Mouse (Mus musculus) hindbrain, embryonic 11.5 days (tissue): ENCODE results near the gene Gm12216. TPM values are rescaled to one million over a fixed set of nuclear protein-coding genes. Genes with fewer than 3 reads are reported as not detected.

Experiments
- ATAC-seq: fragments of 200-750 bp; cut with Nextera tagmentation; 2 replicates; pipeline ENCODE4 v1.8.0; 2017; ENCODE audit warnings: mild to moderate bottlenecking, moderate TSS enrichment, moderate library complexity; ENCODE audit not compliant: low FRiP score
- DNase-seq: peaks from one replicate; pipeline ENCODE4 v3.0.0-alpha.2; 2015; ENCODE audit warnings: low spot score
- H3K27ac ChIP-seq: fragments of 300-500 bp; sonication (generic); 2 replicates; pipeline ENCODE4 v1.5.1; 2014; ENCODE audit warnings: mild to moderate bottlenecking, low read depth, low read length
- H3K27me3 ChIP-seq: fragments of 300-500 bp; sonication (generic); 2 replicates; pipeline ENCODE4 v1.6.1; 2014; ENCODE audit warnings: mild to moderate bottlenecking, low read length, moderate library complexity, mixed read lengths; ENCODE audit not compliant: control insufficient read depth, insufficient read depth
- H3K36me3 ChIP-seq: fragments of 300-500 bp; sonication (generic); 2 replicates; pipeline ENCODE4 v1.6.1; 2014; ENCODE audit warnings: mild to moderate bottlenecking, low read length, moderate library complexity, mixed read lengths; ENCODE audit not compliant: control insufficient read depth, insufficient read depth
- H3K4me1 ChIP-seq: fragments of 300-500 bp; sonication (generic); replicated peaks from 2 replicates; pipeline ENCODE4 v1.6.1; 2014; ENCODE audit warnings: low read length, mixed read lengths; ENCODE audit not compliant: control insufficient read depth, insufficient read depth
- H3K4me2 ChIP-seq: fragments of 300-500 bp; sonication (generic); replicated peaks from 2 replicates; pipeline ENCODE4 v1.6.1; 2014; ENCODE audit warnings: mild to moderate bottlenecking, low read depth, low read length
- H3K4me3 ChIP-seq: fragments of 300-500 bp; sonication (generic); 2 replicates; pipeline ENCODE4 v1.5.1; 2014; ENCODE audit warnings: low read depth, low read length
- H3K9ac ChIP-seq: fragments of 300-500 bp; sonication (generic); 2 replicates; pipeline ENCODE4 v1.6.1; 2014; ENCODE audit warnings: low read depth, low read length
- H3K9me3 ChIP-seq: fragments of 300-500 bp; sonication (generic); 2 replicates; pipeline ENCODE4 v1.6.1; 2016; ENCODE audit warnings: low read length; ENCODE audit not compliant: control insufficient read depth
- WGBS: fragments of 180-500 bp; shearing (Covaris S2); extraction: QIAGEN DNeasy Blood & Tissue Kit; methylation state at CpG from one replicate; pipeline ENCODE4 v1.1.7; 2014; 5-methylcytosine and 5-hydroxymethylcytosine counted together
- polyA plus RNA-seq: library from polyadenylated mRNA; unstranded; fragments of >200 nt; fragmentation: Nextera tagmentation; extraction: Ambion mirVana; gene quantifications from 2 replicates; pipeline ENCODE4 v1.2.1, GENCODE M21; 2014

Gene Gm12216
- polyA plus RNA-seq, 1 experiment from 2014 or later = not detected

DNA sequence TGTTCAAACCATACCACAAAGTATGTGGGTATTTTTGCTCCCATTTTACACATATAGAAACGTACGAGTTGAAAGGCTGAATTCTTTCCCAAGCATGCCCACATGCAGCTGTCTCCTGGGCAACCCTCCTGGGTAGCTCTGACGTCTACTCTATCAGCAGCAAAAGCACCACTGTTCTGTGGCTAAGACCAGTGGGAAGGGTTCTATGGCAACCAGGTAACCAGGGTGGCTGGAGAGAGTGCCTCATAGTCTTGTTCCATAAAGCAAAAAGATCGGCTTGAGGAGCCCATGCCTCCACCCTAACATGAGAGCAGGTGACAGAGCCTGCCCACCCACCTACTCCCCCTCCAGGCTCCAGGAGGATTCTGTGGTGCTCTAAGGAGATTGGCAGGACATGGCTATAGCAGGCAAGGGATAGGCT lies 16.9 kb downstream of the Gm12216 start:
- H3K4me1 ChIP-seq = no peaks in the 10 kb centered on the region
- ATAC-seq (no peak), DNase-seq (no peak)
- H3K9me3 ChIP-seq = no peaks in the 10 kb centered on the region
- no peak overlapping the region for H3K27ac ChIP-seq
- 52% methylated on average over 4 of the region's 4 CpGs for WGBS
- H3K9ac ChIP-seq = no peak overlapping the region
- H3K4me3 ChIP-seq = no peak overlapping the region
- no peak overlapping the region for H3K4me2 ChIP-seq
- H3K36me3 ChIP-seq = no peaks in the 10 kb centered on the region
- H3K27me3 ChIP-seq = no peaks in the 10 kb centered on the region

DNA sequence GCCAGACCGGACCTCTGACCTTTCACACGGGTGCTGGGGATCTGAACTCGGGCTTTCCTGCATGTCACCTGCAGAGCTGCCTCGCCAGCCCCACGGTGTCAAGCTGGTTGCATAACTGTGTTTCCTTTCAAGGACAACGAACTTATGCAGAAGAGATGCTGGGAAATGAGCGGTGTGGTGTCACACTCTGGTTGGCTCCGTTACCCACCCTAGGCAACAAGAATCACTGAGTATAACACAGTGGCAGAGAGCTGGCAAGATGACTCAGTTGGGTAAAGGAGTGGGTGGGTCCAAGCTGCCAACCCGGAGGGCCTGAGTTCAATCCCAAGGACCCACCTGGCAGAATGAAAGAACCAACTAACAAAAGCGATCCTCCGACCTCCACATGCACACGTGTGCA lies 17.5 kb downstream of the Gm12216 start:
- 79% methylated on average over 12 of the region's 12 CpGs for WGBS
- no peaks in the 10 kb centered on the region for H3K4me1 ChIP-seq
- H3K27ac ChIP-seq = no peak overlapping the region
- no peak overlapping the region for H3K4me3 ChIP-seq
- no peaks in the 10 kb centered on the region for H3K36me3 ChIP-seq
- no peak overlapping the region for H3K4me2 ChIP-seq
- ATAC-seq = no peak
- no peaks in the 10 kb centered on the region for H3K27me3 ChIP-seq
- H3K9ac ChIP-seq = no peak overlapping the region
- no peak for DNase-seq
- no peaks in the 10 kb centered on the region for H3K9me3 ChIP-seq

DNA sequence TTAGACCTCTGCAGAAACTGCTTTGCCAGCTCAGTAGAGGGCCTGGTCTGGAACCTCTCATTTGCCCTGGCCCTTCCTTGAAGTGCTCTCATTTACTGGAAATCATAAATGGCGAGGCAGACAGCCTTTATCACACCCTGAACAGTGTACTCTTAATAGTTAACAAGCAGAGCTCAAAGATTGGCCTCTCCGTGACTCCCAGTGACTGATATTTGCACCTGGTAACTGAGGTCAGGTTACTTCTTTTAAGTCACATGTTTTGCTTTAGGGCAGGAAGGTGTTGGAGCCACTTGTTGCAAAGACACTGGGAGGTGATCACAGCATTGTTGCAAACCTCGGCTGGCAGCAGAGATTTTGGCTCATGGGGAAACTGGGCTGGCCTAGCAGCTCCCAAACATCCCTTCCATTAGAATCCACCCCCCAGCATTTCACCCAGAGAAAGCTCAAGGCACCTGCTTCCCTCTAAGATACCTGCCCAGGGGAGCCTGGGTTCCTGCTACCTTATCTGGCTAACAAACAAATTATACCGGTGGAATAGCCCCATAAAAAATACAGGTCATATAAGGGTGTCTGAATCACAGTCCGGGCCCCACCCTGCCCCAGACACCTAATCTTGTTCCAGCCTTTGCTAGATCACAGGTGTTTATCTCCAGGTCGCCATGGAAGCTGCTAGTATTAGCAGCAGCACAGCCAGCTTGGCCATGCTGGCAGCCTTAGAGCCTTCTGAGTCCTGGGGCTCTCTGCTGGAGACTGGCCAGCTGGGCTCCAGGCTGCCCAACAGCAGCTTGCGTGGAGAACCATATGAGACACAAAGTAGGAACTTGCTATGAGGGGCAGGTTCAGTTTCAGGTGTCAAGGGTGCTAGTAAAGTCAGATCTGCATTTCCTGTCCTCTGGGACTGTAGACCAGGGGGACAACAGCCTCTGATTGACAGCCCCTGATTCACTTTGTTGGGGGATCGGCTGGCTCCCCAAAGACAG lies 19.1 kb downstream of the Gm12216 start:
- Histone ChIP-seq H3K36me3 (no peaks in the 10 kb centered on the region), H3K9me3 (no peaks in the 10 kb centered on the region), H3K4me3 (no peak overlapping the region), H3K4me1 (no peaks in the 10 kb centered on the region), H3K4me2 (no peak overlapping the region), H3K27me3 (no peaks in the 10 kb centered on the region), H3K27ac (no peak overlapping the region), H3K9ac (no peak overlapping the region)
- ATAC-seq (no peak), DNase-seq (no peak)
- 70% methylated on average over 8 of the region's 8 CpGs for WGBS

DNA sequence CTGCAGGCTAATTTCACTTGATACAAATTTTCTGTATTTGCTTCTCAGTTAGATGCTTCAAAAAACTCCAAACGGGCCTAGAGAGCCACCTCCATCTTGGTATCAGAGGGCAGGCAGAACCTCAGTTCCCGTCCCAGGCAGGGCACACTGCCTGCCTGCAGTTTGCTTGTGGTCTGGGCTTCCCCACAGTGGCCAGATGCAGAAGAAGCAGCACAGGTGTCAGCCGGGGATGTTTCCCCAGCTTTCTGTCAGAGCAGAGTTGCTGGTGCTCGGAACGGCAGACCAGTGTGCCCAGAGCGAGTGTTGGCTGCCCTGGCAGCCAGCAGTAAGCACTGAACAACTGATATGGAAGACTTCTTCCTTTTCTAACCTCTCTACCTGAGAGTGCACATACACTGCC lies 19.9 kb downstream of the Gm12216 start:
- Histone ChIP-seq H3K36me3 (no peaks in the 10 kb centered on the region), H3K4me1 (no peaks in the 10 kb centered on the region), H3K4me3 (no peak overlapping the region), H3K27me3 (no peaks in the 10 kb centered on the region), H3K9ac (no peak overlapping the region), H3K9me3 (no peaks in the 10 kb centered on the region), H3K27ac (no peak overlapping the region), H3K4me2 (no peak overlapping the region)
- DNase-seq (no peak), ATAC-seq (no peak)
- WGBS = 80% methylated on average over 6 of the region's 6 CpGs

DNA sequence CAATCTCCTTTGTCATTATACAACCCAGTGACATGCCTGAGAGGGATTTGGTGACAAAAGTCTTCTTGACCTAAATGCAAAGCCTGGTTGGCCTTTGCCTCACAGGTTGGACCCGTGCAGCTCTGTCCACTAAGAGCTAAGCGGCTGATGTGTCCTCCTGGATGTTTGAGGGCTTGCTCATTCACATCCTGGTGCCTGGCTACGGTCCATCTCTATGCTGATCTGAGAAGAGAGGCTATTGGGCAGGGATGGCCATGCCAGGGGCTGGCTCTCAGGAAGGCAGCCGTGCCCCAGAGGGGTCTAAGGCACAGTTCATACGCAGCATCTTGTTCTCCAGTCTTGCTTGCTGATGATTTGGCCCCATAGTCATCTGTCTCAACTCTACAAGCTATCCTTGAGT lies 21.3 kb downstream of the Gm12216 start:
- ATAC-seq (no peak), DNase-seq (no peak)
- Histone ChIP-seq H3K9ac (no peak overlapping the region), H3K36me3 (no peaks in the 10 kb centered on the region), H3K9me3 (no peaks in the 10 kb centered on the region), H3K27me3 (no peaks in the 10 kb centered on the region), H3K4me3 (no peak overlapping the region), H3K27ac (no peak overlapping the region), H3K4me2 (no peak overlapping the region), H3K4me1 (no peaks in the 10 kb centered on the region)
- 94% methylated on average over 5 of the region's 5 CpGs for WGBS

DNA sequence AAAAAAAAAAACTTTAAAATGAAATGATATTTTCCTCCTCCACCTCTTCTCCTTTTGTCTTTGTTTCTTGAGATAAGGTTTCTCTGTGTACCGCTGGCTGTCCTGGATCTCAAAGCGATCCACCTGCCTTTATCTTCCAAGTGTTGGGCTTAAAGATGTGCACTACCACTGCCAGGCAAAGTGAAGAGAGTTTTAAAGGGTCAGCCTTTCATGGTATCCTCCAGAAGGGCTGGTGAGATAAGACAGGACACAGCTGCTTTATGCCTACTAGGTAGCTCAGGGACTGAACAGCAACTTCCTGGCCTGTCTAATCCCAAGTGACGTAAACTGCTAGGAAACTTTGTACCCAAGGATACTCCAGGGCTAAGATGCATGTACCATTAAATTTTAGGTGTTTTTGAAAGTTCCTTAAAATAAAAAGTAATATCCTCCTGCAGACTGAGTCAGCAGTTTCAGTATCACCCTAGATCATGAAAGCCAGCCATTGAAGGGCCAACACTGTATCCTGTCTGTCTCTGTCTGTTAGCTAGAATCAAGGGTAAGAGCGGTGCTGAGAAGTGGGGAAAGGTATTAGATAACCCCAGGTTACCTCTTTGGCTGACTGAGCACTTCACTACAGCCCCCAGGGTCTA lies 23.6 kb downstream of the Gm12216 start:
- DNase-seq (no peak), ATAC-seq (no peak)
- H3K27me3 ChIP-seq = no peaks in the 10 kb centered on the region
- no peaks in the 10 kb centered on the region for H3K4me1 ChIP-seq
- H3K4me3 ChIP-seq = no peak overlapping the region
- H3K27ac ChIP-seq = no peak overlapping the region
- no peak overlapping the region for H3K4me2 ChIP-seq
- WGBS = 89% methylated on average over 4 of the region's 4 CpGs
- no peak overlapping the region for H3K9ac ChIP-seq
- H3K9me3 ChIP-seq = no peaks in the 10 kb centered on the region
- H3K36me3 ChIP-seq = no peaks in the 10 kb centered on the region

DNA sequence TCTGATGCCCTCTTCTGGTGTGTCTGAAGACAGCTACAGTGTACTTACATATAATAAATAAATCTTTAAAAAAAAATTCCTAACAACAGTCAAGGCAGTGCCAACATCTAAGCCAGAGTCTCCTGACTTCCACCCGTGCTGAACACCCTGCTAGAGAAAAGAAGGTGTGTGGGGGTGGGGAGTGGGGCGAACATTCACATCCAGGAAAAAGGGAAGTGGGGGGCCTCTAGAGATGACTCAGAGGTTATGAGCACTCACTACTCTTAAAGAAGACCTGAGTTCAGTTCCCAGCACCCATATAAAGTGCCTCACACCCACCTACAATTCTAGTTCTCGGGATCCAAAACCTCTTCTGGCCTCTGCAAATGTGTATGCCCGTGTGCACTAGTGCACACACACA lies 33.6 kb downstream of the Gm12216 start:
- Histone ChIP-seq H3K9me3 (no peaks in the 10 kb centered on the region), H3K4me3 (no peak overlapping the region), H3K9ac (no peak overlapping the region), H3K36me3 (no peaks in the 10 kb centered on the region), H3K27me3 (no peaks in the 10 kb centered on the region), H3K4me2 (no peak overlapping the region), H3K4me1 (no peaks in the 10 kb centered on the region), H3K27ac (no peak overlapping the region)
- no peak for DNase-seq
- 81% methylated on average over 4 of the region's 4 CpGs for WGBS
- no peak for ATAC-seq

DNA sequence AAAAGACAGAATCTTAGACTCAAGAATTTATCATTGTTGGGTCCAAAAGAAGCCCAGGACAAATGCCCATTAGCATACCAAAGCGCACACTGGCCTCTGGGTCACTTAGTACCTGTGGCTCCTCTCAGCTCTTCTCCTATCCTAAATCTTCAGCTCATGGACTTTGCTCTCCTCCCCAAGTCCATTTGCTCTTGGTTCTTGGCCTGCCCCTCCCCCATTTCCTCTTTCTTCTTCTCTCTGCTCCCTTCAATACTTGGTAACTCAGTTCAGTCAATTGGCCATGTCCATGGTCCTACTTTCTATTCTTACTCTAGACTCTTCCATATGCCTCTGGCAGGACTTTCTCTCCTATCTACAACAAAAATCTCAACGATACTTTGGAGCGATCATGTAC lies 37.1 kb downstream of the Gm12216 start:
- 94% methylated on average over 3 of the region's 3 CpGs for WGBS
- H3K27ac ChIP-seq = no peak overlapping the region
- no peaks in the 10 kb centered on the region for H3K36me3 ChIP-seq
- ATAC-seq = no peak
- H3K4me2 ChIP-seq = no peak overlapping the region
- DNase-seq = no peak
- H3K9ac ChIP-seq = no peak overlapping the region
- no peak overlapping the region for H3K4me3 ChIP-seq
- no peaks in the 10 kb centered on the region for H3K27me3 ChIP-seq
- H3K9me3 ChIP-seq = no peaks in the 10 kb centered on the region
- H3K4me1 ChIP-seq = no peaks in the 10 kb centered on the region
